20 mouse cellular contexts compared by ENCODE assay signal in the genomic region with DNA sequence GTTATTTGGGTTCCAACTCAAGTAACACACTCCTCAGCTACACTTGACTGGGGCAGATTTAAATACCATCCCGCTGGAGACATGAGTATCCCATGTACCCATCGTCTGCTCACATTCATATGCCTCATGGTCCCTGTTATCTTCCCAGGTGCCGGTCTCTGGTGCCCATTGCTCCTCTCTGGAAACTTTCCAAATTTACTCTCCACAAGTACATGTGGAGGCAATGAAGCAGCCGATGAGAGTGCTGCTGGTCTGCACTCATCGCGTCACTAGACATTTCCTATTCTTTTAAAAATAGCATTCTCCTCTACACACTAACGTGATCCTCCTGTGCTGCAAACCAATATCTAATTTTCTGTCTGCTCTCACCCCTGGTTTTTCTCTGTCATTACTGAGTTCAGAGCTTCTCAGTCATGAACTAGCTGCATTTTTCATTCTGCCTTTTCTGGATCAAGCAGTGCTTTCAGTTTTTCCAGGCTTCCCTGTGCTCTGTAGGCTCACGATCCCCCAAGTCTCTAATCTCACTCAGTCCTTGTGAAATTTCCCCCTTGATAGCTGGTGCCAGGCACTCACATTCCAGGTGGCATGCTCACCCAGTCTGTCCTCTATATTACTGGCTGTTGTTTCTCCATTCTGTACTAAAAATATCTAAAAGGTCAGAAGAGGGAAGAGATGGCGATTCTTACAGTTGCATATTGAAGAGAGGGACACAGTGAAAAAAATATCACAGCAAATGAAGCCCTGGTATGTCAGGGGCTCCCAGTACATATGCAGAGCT.
DNase-seq lines count a peak whose midpoint lies in the region; ATAC-seq lines count a peak whose summit lies in the region.
"Had no signal": no experiment of that assay in that cellular context is flagged by ENCODE, and none has a peak within 500 bp of the region (broad histone marks: within the 10 kb centered on the region; RNA-seq: fewer than 3 reads in every experiment).

No protein-coding gene starts in this region.

- 0 out of 2 replicates have a peak, but pooled peaks have one; percentile 45 for ATAC-seq in lung, embryonic 16.5 days (ENCODE audit: low read depth)
- no peak for ATAC-seq in heart, embryonic 13.5 days (ENCODE audit: extremely low read depth, insufficient number of reproducible peaks, low FRiP score, low TSS enrichment)
- no peak for ATAC-seq in neural tube, embryonic 15.5 days (ENCODE audit: low FRiP score)

- peak; percentile 22 to 48 for DNase-seq in adrenal gland, adult (ENCODE audit: inconsistent age in 2 of 2, low spot score in 1 of 2)
- DNase-seq in adrenal gland, postnatal 25 days = no peak
- no peak for DNase-seq in lung, postnatal 14 days
- DNase-seq in heart, postnatal 36 days = peak; percentile 2 to 15
- DNase-seq in retina, postnatal 1 day = no peak
- DNase-seq: cerebellum, adult 18-20 months; cerebellum, postnatal 25 days; kidney, adult 2 months; kidney, postnatal 10 days; left cerebral cortex, postnatal 4 days; right cerebral cortex, postnatal 14 days had no signal

- peak overlapping the region; percentile 4; the same call in 1 of the 2 replicates for H3K4me2 ChIP-seq in lung, embryonic 16.5 days (ENCODE audit: low read depth, low read length)
- H3K4me2 ChIP-seq in heart, embryonic 13.5 days = peak overlapping the region; percentile 63
- H3K4me2 ChIP-seq in neural tube, embryonic 15.5 days = no peak overlapping the region
- H3K4me2 ChIP-seq: embryonic facial prominence, embryonic 12.5 days; hindbrain, embryonic 13.5 days; limb, embryonic 15.5 days; lung, embryonic 15.5 days; midbrain, embryonic 12.5 days had no signal

- H3K27ac ChIP-seq in lung, embryonic 16.5 days (ENCODE audit: low read length) = no peak overlapping the region
- H3K27ac ChIP-seq in heart, embryonic 13.5 days (replicated peaks) = peak overlapping the region; percentile 73
- no peak overlapping the region for H3K27ac ChIP-seq in neural tube, embryonic 15.5 days (replicated peaks)
- H3K27ac ChIP-seq: embryonic facial prominence, embryonic 12.5 days; hindbrain, embryonic 13.5 days; limb, embryonic 15.5 days; liver, embryonic 14.5 days; lung, embryonic 15.5 days; midbrain, embryonic 12.5 days had no signal

- no peaks in the 10 kb centered on the region for H3K27me3 ChIP-seq in lung, embryonic 16.5 days (ENCODE audit: control insufficient read depth, insufficient read depth, low read depth, low read length)
- no peaks in the 10 kb centered on the region for H3K27me3 ChIP-seq in heart, embryonic 13.5 days (replicated peaks)
- H3K27me3 ChIP-seq in neural tube, embryonic 15.5 days (replicated peaks) = no peaks in the 10 kb centered on the region
- H3K27me3 ChIP-seq: embryonic facial prominence, embryonic 12.5 days; limb, embryonic 15.5 days; lung, embryonic 15.5 days; midbrain, embryonic 12.5 days had no signal

- intact Hi-C loops in heart, postnatal 36 days (cut with DNase I) = no loop called here

- H3K4me1 ChIP-seq in lung, embryonic 16.5 days (replicated peaks; ENCODE audit: control insufficient read depth, insufficient read depth, low read length) = peaks cover 3% of the 10 kb centered on the region; the same call in 1 of the 2 replicates
- H3K4me1 ChIP-seq in heart, embryonic 13.5 days = peaks cover 17% of the 10 kb centered on the region
- H3K4me1 ChIP-seq in neural tube, embryonic 15.5 days = no peaks in the 10 kb centered on the region
- H3K4me1 ChIP-seq: embryonic facial prominence, embryonic 12.5 days; hindbrain, embryonic 13.5 days; limb, embryonic 15.5 days had no signal

- no peaks in the 10 kb centered on the region for H3K36me3 ChIP-seq in lung, embryonic 16.5 days (ENCODE audit: control insufficient read depth, insufficient read depth, low read length)
- H3K36me3 ChIP-seq in heart, embryonic 13.5 days = no peaks in the 10 kb centered on the region
- no peaks in the 10 kb centered on the region for H3K36me3 ChIP-seq in neural tube, embryonic 15.5 days
- H3K36me3 ChIP-seq: embryonic facial prominence, embryonic 12.5 days; hindbrain, embryonic 13.5 days; limb, embryonic 15.5 days; lung, embryonic 15.5 days; midbrain, embryonic 12.5 days had no signal

- no peak overlapping the region for H3K9ac ChIP-seq in lung, embryonic 16.5 days (ENCODE audit: low read length)
- peak overlapping the region; percentile 59 for H3K9ac ChIP-seq in heart, embryonic 13.5 days
- no peak overlapping the region for H3K9ac ChIP-seq in neural tube, embryonic 15.5 days (replicated peaks)
- H3K9ac ChIP-seq: embryonic facial prominence, embryonic 12.5 days; hindbrain, embryonic 13.5 days; limb, embryonic 15.5 days; liver, embryonic 14.5 days; lung, embryonic 15.5 days; midbrain, embryonic 12.5 days had no signal

- WGBS in lung, embryonic 16.5 days = 40% methylated on average over 9 of the region's 9 CpGs
- 28% methylated on average over 9 of the region's 9 CpGs for WGBS in heart, embryonic 13.5 days
- WGBS in neural tube, embryonic 15.5 days = 78% methylated on average over 9 of the region's 9 CpGs

- H3K4me3 ChIP-seq in lung, embryonic 16.5 days (ENCODE audit: low read length) = no peak overlapping the region
- H3K4me3 ChIP-seq in heart, embryonic 13.5 days = peak overlapping the region; percentile 31
- H3K4me3 ChIP-seq in neural tube, embryonic 15.5 days (replicated peaks) = no peak overlapping the region
- H3K4me3 ChIP-seq: embryonic facial prominence, embryonic 12.5 days; hindbrain, embryonic 13.5 days; limb, embryonic 15.5 days; lung, embryonic 15.5 days; midbrain, embryonic 12.5 days had no signal

- H3K9me3 ChIP-seq in lung, embryonic 16.5 days (ENCODE audit: control insufficient read depth, low read length) = no peaks in the 10 kb centered on the region
- H3K9me3 ChIP-seq in heart, embryonic 13.5 days = no peaks in the 10 kb centered on the region
- H3K9me3 ChIP-seq in neural tube, embryonic 15.5 days (replicated peaks) = no peaks in the 10 kb centered on the region
- H3K9me3 ChIP-seq: embryonic facial prominence, embryonic 12.5 days; hindbrain, embryonic 13.5 days; limb, embryonic 15.5 days; lung, embryonic 15.5 days; midbrain, embryonic 12.5 days had no signal

Comparison
In these comparisons a context has a peak if more than half of its experiments do, and no peak if none do; other contexts are left out.
1. DNase-seq: peak in adrenal gland, adult (2 of 2) and heart, postnatal 36 days (2 of 2); none in adrenal gland, postnatal 25 days (single experiment), lung, postnatal 14 days (single experiment) and retina, postnatal 1 day (single experiment).